Mouse (Mus musculus): ENCODE measurements around the gene Ogfrl1. TPM values are rescaled to one million over a fixed set of nuclear protein-coding genes. Genes with fewer than 3 reads are reported as not detected.
"Not testable (repeated sequence)": the region's sequence is repeated elsewhere in the genome, so short reads cannot be mapped to it uniquely, and the experiment has no call there.

Ogfrl1 gene
- polyA plus RNA-seq (2015; fragmentation: Nextera tagmentation; extraction: Ambion mirVana) = 10.6 and 13.0 TPM in 2 replicates

- Histone ChIP-seq H3K27ac (no peak within 1 kb of the TSS), H3K36me3 (replicated peaks) (no peaks in the 10 kb centered on the region), H3K4me2 (no peak within 1 kb of the TSS), H3K4me1 (no peaks in the 10 kb centered on the region), H3K9me3 (no peaks in the 10 kb centered on the region), H3K9ac (no peak within 1 kb of the TSS), H3K27me3 (replicated peaks) (no peaks in the 10 kb centered on the region), H3K4me3 (no peak within 1 kb of the TSS)
- WGBS = 90% methylated on average over 4 of the region's 4 CpGs
- no peak for ATAC-seq (replicated peaks)
Measured at GRCm38 (mm10) chr1:23397623-23398022, at the start of gene Ogfrl1. Gene Ogfrl1, minus strand, starts transcription at chr1:23397772.

GRCm38 (mm10) chr1:23445736-23446424 lies 48.3 kb upstream of the Ogfrl1 start:
- no peak overlapping the region for H3K4me3 ChIP-seq
- no peaks in the 10 kb centered on the region for H3K27me3 ChIP-seq (replicated peaks)
- no peaks in the 10 kb centered on the region for H3K9me3 ChIP-seq
- no peak overlapping the region for H3K27ac ChIP-seq
- no peaks in the 10 kb centered on the region for H3K4me1 ChIP-seq
- ATAC-seq (replicated peaks) = no peak
- no peak overlapping the region for H3K4me2 ChIP-seq
- no peaks in the 10 kb centered on the region for H3K36me3 ChIP-seq (replicated peaks)
- 89% methylated on average over 5 of the region's 5 CpGs for WGBS
- no peak overlapping the region for H3K9ac ChIP-seq

GRCm38 (mm10) chr1:23433612-23434011 lies 36.0 kb upstream of the Ogfrl1 start:
- Histone ChIP-seq H3K4me3 (no peak overlapping the region), H3K27ac (no peak overlapping the region), H3K27me3 (replicated peaks) (no peaks in the 10 kb centered on the region), H3K4me1 (no peaks in the 10 kb centered on the region), H3K9me3 (no peaks in the 10 kb centered on the region), H3K36me3 (replicated peaks) (no peaks in the 10 kb centered on the region), H3K9ac (no peak overlapping the region), H3K4me2 (no peak overlapping the region)
- WGBS = 87% methylated on average over 3 of the region's 3 CpGs
- no peak for ATAC-seq (replicated peaks)

GRCm38 (mm10) chr1:23426447-23426846 lies 28.9 kb upstream of the Ogfrl1 start:
- Histone ChIP-seq H3K27ac (no peak overlapping the region), H3K27me3 (replicated peaks) (no peaks in the 10 kb centered on the region), H3K4me1 (no peaks in the 10 kb centered on the region), H3K4me2 (no peak overlapping the region), H3K9me3 (no peaks in the 10 kb centered on the region), H3K9ac (no peak overlapping the region), H3K36me3 (replicated peaks) (no peaks in the 10 kb centered on the region), H3K4me3 (no peak overlapping the region)
- WGBS = 91% methylated on average over 2 of the region's 2 CpGs
- no peak for ATAC-seq (replicated peaks)

- WGBS = 94% methylated on average over 1 of the region's 1 CpGs
- Histone ChIP-seq H3K4me2 (no peak overlapping the region), H3K27ac (no peak overlapping the region), H3K36me3 (replicated peaks) (no peaks in the 10 kb centered on the region), H3K27me3 (replicated peaks) (no peaks in the 10 kb centered on the region), H3K4me3 (no peak overlapping the region), H3K9ac (no peak overlapping the region), H3K4me1 (no peaks in the 10 kb centered on the region), H3K9me3 (no peaks in the 10 kb centered on the region)
- ATAC-seq (replicated peaks) = no peak
Measured at GRCm38 (mm10) chr1:23418941-23419340, 21.4 kb upstream of the Ogfrl1 start.

GRCm38 (mm10) chr1:23418059-23418458 lies 20.5 kb upstream of the Ogfrl1 start:
- H3K4me1 ChIP-seq = no peaks in the 10 kb centered on the region
- H3K4me3 ChIP-seq = no peak overlapping the region
- H3K36me3 ChIP-seq (replicated peaks) = no peaks in the 10 kb centered on the region
- H3K27me3 ChIP-seq (replicated peaks) = no peaks in the 10 kb centered on the region
- no peak overlapping the region for H3K9ac ChIP-seq
- WGBS = 76% methylated on average over 2 of the region's 2 CpGs
- H3K27ac ChIP-seq = no peak overlapping the region
- no peaks in the 10 kb centered on the region for H3K9me3 ChIP-seq
- no peak for ATAC-seq (replicated peaks)
- no peak overlapping the region for H3K4me2 ChIP-seq

- Histone ChIP-seq H3K36me3 (replicated peaks) (no peaks in the 10 kb centered on the region), H3K27me3 (replicated peaks) (no peaks in the 10 kb centered on the region), H3K4me1 (no peaks in the 10 kb centered on the region), H3K9me3 (no peaks in the 10 kb centered on the region), H3K9ac (no peak overlapping the region), H3K4me3 (no peak overlapping the region), H3K4me2 (no peak overlapping the region), H3K27ac (no peak overlapping the region)
- 94% methylated on average over 3 of the region's 3 CpGs for WGBS
- ATAC-seq (replicated peaks) = no peak
Measured at GRCm38 (mm10) chr1:23417562-23417961, 20.0 kb upstream of the Ogfrl1 start.

GRCm38 (mm10) chr1:23411533-23411932 lies 14.0 kb upstream of the Ogfrl1 start:
- Histone ChIP-seq H3K27me3 (replicated peaks) (no peaks in the 10 kb centered on the region), H3K9me3 (no peaks in the 10 kb centered on the region), H3K27ac (no peak overlapping the region), H3K4me2 (no peak overlapping the region), H3K4me1 (no peaks in the 10 kb centered on the region), H3K36me3 (replicated peaks) (no peaks in the 10 kb centered on the region), H3K4me3 (no peak overlapping the region), H3K9ac (no peak overlapping the region)
- 92% methylated on average over 5 of the region's 5 CpGs for WGBS
- no peak for ATAC-seq (replicated peaks)

- Histone ChIP-seq H3K4me3 (no peak overlapping the region), H3K4me2 (no peak overlapping the region), H3K36me3 (replicated peaks) (no peaks in the 10 kb centered on the region), H3K27me3 (replicated peaks) (no peaks in the 10 kb centered on the region), H3K4me1 (no peaks in the 10 kb centered on the region), H3K9ac (no peak overlapping the region), H3K9me3 (no peaks in the 10 kb centered on the region), H3K27ac (no peak overlapping the region)
- 88% methylated on average over 2 of the region's 2 CpGs for WGBS
- ATAC-seq (replicated peaks) = no peak
Measured at GRCm38 (mm10) chr1:23409960-23410359, 12.4 kb upstream of the Ogfrl1 start.

GRCm38 (mm10) chr1:23402401-23402800 lies 4.8 kb upstream of the Ogfrl1 start:
- H3K9ac ChIP-seq = no peak overlapping the region
- H3K27ac ChIP-seq = no peak overlapping the region
- H3K4me3 ChIP-seq = no peak overlapping the region
- no peak overlapping the region for H3K4me2 ChIP-seq
- no peaks in the 10 kb centered on the region for H3K4me1 ChIP-seq
- no peaks in the 10 kb centered on the region for H3K27me3 ChIP-seq (replicated peaks)
- 94% methylated on average over 3 of the region's 3 CpGs for WGBS
- no peak for ATAC-seq (replicated peaks)
- H3K36me3 ChIP-seq (replicated peaks) = no peaks in the 10 kb centered on the region
- no peaks in the 10 kb centered on the region for H3K9me3 ChIP-seq

GRCm38 (mm10) chr1:23399552-23399951 lies 2.0 kb upstream of the Ogfrl1 start:
- Histone ChIP-seq H3K36me3 (replicated peaks) (no peaks in the 10 kb centered on the region), H3K4me1 (no peaks in the 10 kb centered on the region), H3K4me3 (no peak overlapping the region), H3K9me3 (no peaks in the 10 kb centered on the region), H3K9ac (no peak overlapping the region), H3K4me2 (no peak overlapping the region), H3K27me3 (replicated peaks) (no peaks in the 10 kb centered on the region), H3K27ac (no peak overlapping the region)
- ATAC-seq (replicated peaks) = no peak
- 69% methylated on average over 1 of the region's 1 CpGs for WGBS

GRCm38 (mm10) chr1:23394356-23394755 lies 3.2 kb downstream of the Ogfrl1 start:
- H3K4me1 ChIP-seq; H3K4me3 ChIP-seq; H3K36me3 ChIP-seq (replicated peaks); H3K4me2 ChIP-seq; ATAC-seq (replicated peaks); H3K9me3 ChIP-seq; H3K27me3 ChIP-seq (replicated peaks); H3K9ac ChIP-seq; H3K27ac ChIP-seq: not testable (repeated sequence)
- 79% methylated on average over 2 of the region's 2 CpGs for WGBS

GRCm38 (mm10) chr1:23391744-23392143 lies 5.8 kb downstream of the Ogfrl1 start:
- H3K9me3 ChIP-seq = no peaks in the 10 kb centered on the region
- H3K4me2 ChIP-seq = no peak overlapping the region
- WGBS = 94% methylated on average over 7 of the region's 7 CpGs
- H3K4me1 ChIP-seq = no peaks in the 10 kb centered on the region
- H3K36me3 ChIP-seq (replicated peaks) = no peaks in the 10 kb centered on the region
- no peaks in the 10 kb centered on the region for H3K27me3 ChIP-seq (replicated peaks)
- ATAC-seq (replicated peaks) = no peak
- H3K27ac ChIP-seq = no peak overlapping the region
- no peak overlapping the region for H3K9ac ChIP-seq
- no peak overlapping the region for H3K4me3 ChIP-seq

Measured in midbrain, embryonic 15.5 days (tissue).